Mouse (Mus musculus): ENCODE data around the gene Lipn. TPM values are rescaled to one million over a fixed set of nuclear protein-coding genes. Genes with fewer than 3 reads are reported as not detected.

The Lipn gene
- polyA plus RNA-seq, 1 experiment from 2014 or later, result 0.08 TPM

GRCm38 (mm10) chr19:34051502-34051901 lies 15.7 kb upstream of the Lipn start:
- Histone ChIP-seq H3K4me3 (ENCODE audit: low read depth, low read length) (no peak overlapping the region), H3K9me3 (ENCODE audit: control insufficient read depth) (no peaks in the 10 kb centered on the region), H3K27ac (ENCODE audit: low read depth, low read length) (no peak overlapping the region), H3K36me3 (ENCODE audit: control insufficient read depth, insufficient read depth) (no peaks in the 10 kb centered on the region), H3K4me1 (replicated peaks; ENCODE audit: control insufficient read depth, insufficient read depth, low read length) (no peaks in the 10 kb centered on the region), H3K4me2 (replicated peaks; ENCODE audit: low read depth) (no peak overlapping the region), H3K9ac (ENCODE audit: low read depth, low read length) (no peak overlapping the region), H3K27me3 (replicated peaks; ENCODE audit: control insufficient read depth, insufficient read depth, low read length) (no peaks in the 10 kb centered on the region)
- ATAC-seq, result no peak
- 74% methylated on average over 3 of the region's 3 CpGs for WGBS
- no peak for TF ChIP-seq CTCF (IDR thresholded peaks at IDR 0.05; ENCODE audit: low read depth)

- H3K4me2 ChIP-seq (replicated peaks; ENCODE audit: low read depth), result no peak overlapping the region
- H3K27ac ChIP-seq (ENCODE audit: low read depth, low read length), result no peak overlapping the region
- ATAC-seq, result no peak
- H3K4me3 ChIP-seq (ENCODE audit: low read depth, low read length), result no peak overlapping the region
- H3K9me3 ChIP-seq (ENCODE audit: control insufficient read depth), result no peaks in the 10 kb centered on the region
- H3K36me3 ChIP-seq (ENCODE audit: control insufficient read depth, insufficient read depth), result no peaks in the 10 kb centered on the region
- H3K27me3 ChIP-seq (replicated peaks; ENCODE audit: control insufficient read depth, insufficient read depth, low read length), result no peaks in the 10 kb centered on the region
- H3K4me1 ChIP-seq (replicated peaks; ENCODE audit: control insufficient read depth, insufficient read depth, low read length), result no peaks in the 10 kb centered on the region
- H3K9ac ChIP-seq (ENCODE audit: low read depth, low read length), result no peak overlapping the region
- TF ChIP-seq CTCF (IDR thresholded peaks at IDR 0.05; ENCODE audit: low read depth), result no peak
- 41% methylated on average over 1 of the region's 1 CpGs for WGBS
These were observed 3.6 kb upstream of the Lipn start for GRCm38 (mm10) chr19:34063547-34063946.

- TF ChIP-seq CTCF (IDR thresholded peaks at IDR 0.05; ENCODE audit: low read depth), result no peak
- Histone ChIP-seq H3K4me2 (replicated peaks; ENCODE audit: low read depth) (no peak overlapping the region), H3K27me3 (replicated peaks; ENCODE audit: control insufficient read depth, insufficient read depth, low read length) (no peaks in the 10 kb centered on the region), H3K9me3 (ENCODE audit: control insufficient read depth) (no peaks in the 10 kb centered on the region), H3K4me3 (ENCODE audit: low read depth, low read length) (no peak overlapping the region), H3K9ac (ENCODE audit: low read depth, low read length) (no peak overlapping the region), H3K4me1 (replicated peaks; ENCODE audit: control insufficient read depth, insufficient read depth, low read length) (no peaks in the 10 kb centered on the region), H3K27ac (ENCODE audit: low read depth, low read length) (no peak overlapping the region), H3K36me3 (ENCODE audit: control insufficient read depth, insufficient read depth) (no peaks in the 10 kb centered on the region)
- no peak for ATAC-seq
- WGBS, result 89% methylated on average over 4 of the region's 4 CpGs
These were observed 3.1 kb upstream of the Lipn start for GRCm38 (mm10) chr19:34064059-34064458.

- Histone ChIP-seq H3K4me3 (ENCODE audit: low read depth, low read length) (no peak overlapping the region), H3K27me3 (replicated peaks; ENCODE audit: control insufficient read depth, insufficient read depth, low read length) (no peaks in the 10 kb centered on the region), H3K9ac (ENCODE audit: low read depth, low read length) (no peak overlapping the region), H3K9me3 (ENCODE audit: control insufficient read depth) (no peaks in the 10 kb centered on the region), H3K4me2 (replicated peaks; ENCODE audit: low read depth) (no peak overlapping the region), H3K4me1 (replicated peaks; ENCODE audit: control insufficient read depth, insufficient read depth, low read length) (no peaks in the 10 kb centered on the region), H3K27ac (ENCODE audit: low read depth, low read length) (peak overlapping the region; percentile 84), H3K36me3 (ENCODE audit: control insufficient read depth, insufficient read depth) (no peaks in the 10 kb centered on the region)
- peak; percentile 96 for ATAC-seq
- no peak for TF ChIP-seq CTCF (IDR thresholded peaks at IDR 0.05; ENCODE audit: low read depth)
These were observed 7.1 kb downstream of the Lipn start for GRCm38 (mm10) chr19:34074239-34074638.

- no peaks in the 10 kb centered on the region for H3K9me3 ChIP-seq (ENCODE audit: control insufficient read depth)
- H3K27me3 ChIP-seq (replicated peaks; ENCODE audit: control insufficient read depth, insufficient read depth, low read length), result no peaks in the 10 kb centered on the region
- H3K4me1 ChIP-seq (replicated peaks; ENCODE audit: control insufficient read depth, insufficient read depth, low read length), result no peaks in the 10 kb centered on the region
- TF ChIP-seq CTCF (IDR thresholded peaks at IDR 0.05; ENCODE audit: low read depth), result no peak
- H3K27ac ChIP-seq (ENCODE audit: low read depth, low read length), result no peak overlapping the region
- H3K9ac ChIP-seq (ENCODE audit: low read depth, low read length), result no peak overlapping the region
- H3K36me3 ChIP-seq (ENCODE audit: control insufficient read depth, insufficient read depth), result no peaks in the 10 kb centered on the region
- ATAC-seq, result no peak
- no peak overlapping the region for H3K4me2 ChIP-seq (replicated peaks; ENCODE audit: low read depth)
- WGBS, result 33% methylated on average over 2 of the region's 2 CpGs
- H3K4me3 ChIP-seq (ENCODE audit: low read depth, low read length), result no peak overlapping the region
These were observed 11.0 kb downstream of the Lipn start for GRCm38 (mm10) chr19:34078130-34078529.

- Histone ChIP-seq H3K9ac (ENCODE audit: low read depth, low read length) (no peak overlapping the region), H3K4me1 (replicated peaks; ENCODE audit: control insufficient read depth, insufficient read depth, low read length) (no peaks in the 10 kb centered on the region), H3K27ac (ENCODE audit: low read depth, low read length) (no peak overlapping the region), H3K4me2 (replicated peaks; ENCODE audit: low read depth) (no peak overlapping the region), H3K27me3 (replicated peaks; ENCODE audit: control insufficient read depth, insufficient read depth, low read length) (no peaks in the 10 kb centered on the region), H3K9me3 (ENCODE audit: control insufficient read depth) (no peaks in the 10 kb centered on the region), H3K4me3 (ENCODE audit: low read depth, low read length) (no peak overlapping the region), H3K36me3 (ENCODE audit: control insufficient read depth, insufficient read depth) (no peaks in the 10 kb centered on the region)
- no peak for TF ChIP-seq CTCF (IDR thresholded peaks at IDR 0.05; ENCODE audit: low read depth)
- ATAC-seq, result no peak
- WGBS, result 84% methylated on average over 3 of the region's 3 CpGs
These were observed 22.0 kb downstream of the Lipn start for GRCm38 (mm10) chr19:34089011-34089680.

GRCm38 (mm10) chr19:34095381-34095780 lies 28.2 kb downstream of the Lipn start:
- WGBS, result 59% methylated on average over 5 of the region's 5 CpGs
- Histone ChIP-seq H3K4me1 (replicated peaks; ENCODE audit: control insufficient read depth, insufficient read depth, low read length) (no peaks in the 10 kb centered on the region), H3K27me3 (replicated peaks; ENCODE audit: control insufficient read depth, insufficient read depth, low read length) (no peaks in the 10 kb centered on the region), H3K4me3 (ENCODE audit: low read depth, low read length) (no peak overlapping the region), H3K9ac (ENCODE audit: low read depth, low read length) (no peak overlapping the region), H3K36me3 (ENCODE audit: control insufficient read depth, insufficient read depth) (no peaks in the 10 kb centered on the region), H3K9me3 (ENCODE audit: control insufficient read depth) (no peaks in the 10 kb centered on the region), H3K27ac (ENCODE audit: low read depth, low read length) (no peak overlapping the region), H3K4me2 (replicated peaks; ENCODE audit: low read depth) (no peak overlapping the region)
- ATAC-seq, result no peak
- no peak for TF ChIP-seq CTCF (IDR thresholded peaks at IDR 0.05; ENCODE audit: low read depth)

Measured in intestine, postnatal 0 days (tissue).